Mouse (Mus musculus) bone marrow, adult 2 months (tissue): ENCODE results near the gene Ier5l. TPM values are rescaled to one million over a fixed set of nuclear protein-coding genes. Genes with fewer than 3 reads are reported as not detected.
A peak's percentile ranks its signal among the peaks of the same experiment; 100 is the strongest.

Source experiments
- H3K27ac ChIP-seq: fragments of 200-500 bp; 2 replicates; pipeline ENCODE4 v1.5.1; 2012; ENCODE audit warnings: low read depth, mild to moderate bottlenecking, control low read depth, inconsistent platforms, low read length; ENCODE audit not compliant: control insufficient read depth, poor library complexity, insufficient read depth
- H3K4me1 ChIP-seq: fragments of 200-500 bp; 2 replicates; pipeline ENCODE4 v1.6.1; 2011; ENCODE audit warnings: low read length; ENCODE audit not compliant: control insufficient read depth, insufficient read depth
- H3K4me3 ChIP-seq: fragments of 200-500 bp; replicated peaks from 2 replicates; pipeline ENCODE3; 2011; ENCODE audit warnings: mild to moderate bottlenecking, low read depth, low read length, control low read depth; ENCODE audit not compliant: control insufficient read depth
- CTCF ChIP-seq: fragments of 200-500 bp; IDR thresholded peaks from 2 replicates; pipeline ENCODE4 v1.5.1; 2011; ENCODE audit warnings: low read length, control low read depth; ENCODE audit not compliant: control insufficient read depth, insufficient read depth
- POLR2A ChIP-seq: fragments of 200-500 bp; IDR thresholded peaks from 2 replicates; pipeline ENCODE4 v1.6.1; 2011; ENCODE audit warnings: low read depth, mild to moderate bottlenecking, control low read depth, low read length, borderline replicate concordance; ENCODE audit not compliant: control insufficient read depth
- WGBS: fragments of 180-500 bp; shearing (Covaris S2); methylation state at CpG from one replicate; pipeline ENCODE4 v1.1.7; 2018; 5-methylcytosine and 5-hydroxymethylcytosine counted together
- polyA plus RNA-seq: library from polyadenylated mRNA; stranded (reverse); fragments of >200 nt; gene quantifications from 2 replicates; pipeline ENCODE4 v1.2.4, GENCODE M21; 2011; ENCODE audit warnings: low replicate concordance; ENCODE audit not compliant: missing spikeins, insufficient read depth, insufficient read length

Gene Ier5l
- polyA plus RNA-seq, 1 experiment, result 1.1 TPM

DNA sequence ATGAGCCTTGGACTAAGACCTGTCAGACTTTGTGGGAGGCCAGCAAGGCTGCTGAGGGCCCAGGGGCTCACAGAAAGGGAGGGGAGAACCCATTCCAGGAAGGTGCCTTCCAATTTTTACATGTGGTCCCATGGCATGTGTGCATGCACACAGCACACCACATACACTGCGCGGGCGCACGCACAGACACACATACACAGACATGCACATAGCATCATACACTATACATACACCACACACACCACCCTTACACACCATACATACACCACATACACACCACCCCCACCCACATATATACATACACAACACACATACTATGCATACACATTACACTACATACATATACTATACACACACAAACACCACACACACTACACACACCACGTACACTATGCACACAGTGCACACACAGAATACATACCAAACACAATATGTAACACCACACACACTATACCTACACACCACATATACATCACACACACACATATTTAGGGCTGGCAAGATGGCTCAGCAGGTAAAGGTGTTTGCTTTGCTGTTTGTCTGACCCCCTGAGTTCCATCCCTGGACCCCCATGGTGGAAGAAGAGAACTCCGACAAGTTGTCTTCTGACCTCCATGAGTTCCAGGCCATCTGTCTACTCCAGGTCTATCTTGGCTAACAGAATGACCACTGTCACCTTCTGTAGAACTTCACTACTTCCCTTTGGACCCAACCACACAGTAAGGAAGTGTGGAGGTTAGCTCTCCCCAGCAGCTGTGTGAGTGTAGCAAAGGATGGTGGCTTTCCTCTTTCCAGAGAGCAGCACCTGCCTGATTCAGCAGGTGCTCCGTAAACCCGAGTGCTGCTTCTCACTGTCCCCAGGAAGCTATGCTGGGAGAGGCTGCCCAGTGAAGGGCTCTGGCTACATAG lies 21.2 kb upstream of the Ier5l start:
- no peaks in the 10 kb centered on the region; the same call in 1 of the 2 replicates for H3K4me1 ChIP-seq
- 76% methylated on average over 8 of the region's 8 CpGs for WGBS
- TF ChIP-seq POLR2A, result no peak
- no peak for TF ChIP-seq CTCF
- H3K27ac ChIP-seq, result no peak overlapping the region
- H3K4me3 ChIP-seq, result no peak overlapping the region

DNA sequence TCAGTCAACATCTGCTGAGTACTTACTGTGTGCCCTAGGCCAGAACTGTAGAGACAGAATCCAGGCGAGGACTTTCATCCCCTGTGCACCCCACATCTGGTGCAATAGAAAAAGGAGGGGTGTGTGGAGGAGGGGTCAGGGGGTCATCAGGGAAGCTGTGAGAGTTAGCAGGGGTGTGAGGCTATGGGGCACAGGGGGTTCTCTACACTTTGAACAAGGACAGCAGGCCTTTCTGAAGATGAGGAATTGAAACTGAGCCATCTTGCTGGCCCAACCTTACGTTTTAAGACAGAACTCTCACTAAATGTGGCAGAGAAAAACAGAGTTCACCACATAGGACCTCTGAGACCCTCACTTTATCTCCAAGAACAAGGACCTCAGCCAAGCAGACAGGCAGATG lies 16.4 kb upstream of the Ier5l start:
- H3K27ac ChIP-seq, result no peak overlapping the region
- H3K4me3 ChIP-seq, result no peak overlapping the region
- TF ChIP-seq POLR2A, result no peak
- WGBS, result 57% methylated on average over 2 of the region's 2 CpGs
- no peaks in the 10 kb centered on the region; the same call in 1 of the 2 replicates for H3K4me1 ChIP-seq

DNA sequence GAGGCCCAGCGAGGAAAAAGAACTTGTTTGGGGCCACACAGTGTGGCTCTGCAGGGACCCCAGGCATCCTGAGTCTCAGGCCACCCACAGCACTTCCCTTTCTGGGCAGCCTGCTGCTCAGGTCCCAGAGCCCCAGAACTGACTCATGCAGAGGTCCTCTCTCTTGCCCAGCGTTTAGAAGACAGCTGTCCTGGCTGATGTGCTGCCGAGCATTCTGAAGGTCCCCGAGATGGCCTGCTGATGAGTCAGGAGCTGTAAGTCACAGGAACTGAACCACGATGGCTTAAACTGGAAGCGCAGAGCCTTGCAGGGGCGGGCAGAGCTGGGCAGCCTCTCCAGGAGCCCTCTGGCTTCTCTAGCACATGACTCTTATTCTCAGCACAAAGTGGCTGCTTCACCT lies 13.6 kb upstream of the Ier5l start:
- 6% methylated on average over 7 of the region's 7 CpGs for WGBS
- Histone ChIP-seq H3K27ac (no peak overlapping the region), H3K4me1 (no peaks in the 10 kb centered on the region; the same call in 1 of the 2 replicates), H3K4me3 (no peak overlapping the region)
- TF ChIP-seq POLR2A, result no peak
- TF ChIP-seq CTCF, result no peak

DNA sequence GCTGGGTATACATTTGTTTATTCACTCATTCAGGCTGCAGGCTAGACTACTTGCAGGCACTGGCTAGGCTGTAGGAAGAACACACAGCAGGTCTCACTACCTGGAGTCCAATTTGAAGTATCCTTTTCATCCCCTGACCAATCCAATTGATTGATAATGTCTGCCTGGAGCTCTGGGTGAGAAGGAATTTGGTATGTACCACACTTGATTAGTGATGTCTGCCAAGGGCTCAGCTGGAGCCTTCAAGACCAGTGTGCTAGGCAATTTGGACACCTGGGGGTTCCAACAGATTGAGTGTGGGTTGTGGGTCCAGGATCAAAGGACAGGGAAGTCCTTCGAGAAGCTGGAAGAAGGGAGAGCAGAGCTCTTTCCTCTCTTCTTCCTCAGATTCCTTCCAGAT lies 4.5 kb upstream of the Ier5l start:
- TF ChIP-seq CTCF (no peak), POLR2A (no peak)
- Histone ChIP-seq H3K4me1 (no peaks in the 10 kb centered on the region), H3K4me3 (no peak overlapping the region), H3K27ac (no peak overlapping the region)
- WGBS, result 70% methylated on average over 1 of the region's 1 CpGs

DNA sequence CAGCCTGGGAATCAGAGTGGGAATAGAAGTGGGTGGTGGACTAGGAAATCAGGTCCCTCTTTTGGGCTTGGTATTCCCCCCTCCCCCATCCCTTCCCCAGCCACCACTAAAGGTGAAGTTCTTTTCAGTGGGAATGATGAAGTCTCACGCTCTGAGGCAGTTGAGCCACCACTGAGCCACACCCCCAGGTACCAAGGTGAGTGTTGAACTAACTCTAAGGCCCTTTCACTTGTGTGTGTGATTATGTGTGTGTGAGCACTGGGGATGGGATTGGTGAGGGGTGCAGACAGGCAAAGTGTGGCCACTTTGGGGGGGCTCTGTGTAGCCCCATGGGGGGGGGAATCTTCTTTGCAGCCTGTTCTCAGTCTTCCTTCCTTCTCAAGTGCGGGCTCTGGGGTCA lies 2.2 kb upstream of the Ier5l start:
- WGBS, result 73% methylated on average over 2 of the region's 2 CpGs
- no peak overlapping the region for H3K4me3 ChIP-seq
- H3K27ac ChIP-seq, result no peak overlapping the region
- no peak for TF ChIP-seq CTCF
- no peak for TF ChIP-seq POLR2A
- no peaks in the 10 kb centered on the region for H3K4me1 ChIP-seq

DNA sequence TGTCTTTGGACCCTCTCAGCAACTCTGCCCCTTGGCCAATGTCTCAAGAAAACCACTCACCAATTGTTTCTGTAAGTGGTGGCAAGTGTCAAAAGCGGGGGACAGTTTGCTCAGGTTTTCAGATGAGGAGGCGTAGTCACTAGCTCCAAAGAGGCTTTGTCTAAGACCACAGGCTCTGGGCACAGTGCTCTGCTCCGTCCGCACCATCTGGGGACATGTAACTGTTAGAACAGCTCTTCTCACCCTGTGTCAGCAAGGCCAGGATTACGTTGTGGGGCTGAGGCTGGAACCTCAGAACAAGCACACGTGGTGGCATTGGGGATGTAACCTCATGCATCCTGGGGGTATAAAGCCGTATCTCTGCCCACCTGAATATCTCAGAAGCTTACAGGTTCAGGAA lies 1.4 kb upstream of the Ier5l start:
- WGBS, result 80% methylated on average over 7 of the region's 7 CpGs
- H3K27ac ChIP-seq, result no peak overlapping the region
- H3K4me1 ChIP-seq, result no peaks in the 10 kb centered on the region
- TF ChIP-seq CTCF, result no peak
- no peak for TF ChIP-seq POLR2A
- no peak overlapping the region for H3K4me3 ChIP-seq

DNA sequence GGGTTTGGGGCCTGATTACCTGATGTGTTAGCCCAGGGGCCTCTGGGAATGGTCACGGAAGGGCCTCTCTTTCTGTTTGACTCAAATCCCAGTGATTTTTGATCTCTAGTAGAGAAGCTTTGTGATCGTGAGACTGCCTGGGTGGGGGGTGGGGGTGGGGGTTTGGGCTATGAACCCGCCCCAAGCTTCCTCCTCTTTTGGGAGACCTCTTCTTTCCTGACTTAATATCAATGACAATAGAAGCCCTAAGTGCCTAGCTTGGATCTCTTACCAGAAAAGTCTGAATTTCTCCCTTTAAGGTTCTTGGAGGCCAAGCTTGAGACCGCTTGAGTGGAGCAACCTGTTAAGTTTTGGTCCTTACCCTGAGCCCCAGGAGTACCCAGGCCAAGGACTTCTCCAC lies 757 bp upstream of the Ier5l start:
- WGBS, result 62% methylated on average over 4 of the region's 4 CpGs
- H3K27ac ChIP-seq, result no peak overlapping the region
- no peaks in the 10 kb centered on the region for H3K4me1 ChIP-seq
- no peak overlapping the region for H3K4me3 ChIP-seq
- TF ChIP-seq POLR2A, result no peak
- TF ChIP-seq CTCF, result no peak

DNA sequence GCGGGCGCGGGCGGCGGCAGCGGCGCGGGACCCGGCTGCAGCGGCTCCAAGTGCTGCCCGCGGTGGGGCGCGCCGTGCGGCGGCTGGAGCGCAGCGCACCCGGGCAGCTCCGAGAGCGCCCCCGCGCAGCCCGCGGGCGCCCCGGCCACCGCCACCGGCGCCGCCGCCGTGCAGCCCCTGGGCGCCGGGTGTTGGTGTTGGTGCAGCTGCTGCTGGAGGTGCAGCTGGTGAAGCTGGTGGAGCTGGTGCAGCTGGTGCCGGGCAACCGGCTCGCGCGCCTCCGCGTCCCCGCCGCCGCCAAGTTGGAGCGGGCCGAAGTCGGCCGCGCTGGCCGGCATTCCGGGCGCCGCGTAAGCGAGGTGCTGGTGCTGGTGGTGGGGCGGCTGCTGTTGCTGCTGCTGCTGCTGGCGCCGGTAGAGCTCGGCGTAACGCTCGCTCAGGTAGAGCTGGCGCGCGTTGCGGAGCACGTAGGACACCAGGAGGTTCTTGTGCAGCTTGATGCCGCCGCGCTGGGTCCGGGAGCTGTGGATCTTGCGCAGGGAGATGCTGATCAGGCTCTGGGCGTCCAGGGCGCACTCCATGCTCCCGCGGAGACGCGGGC lies 488 bp downstream of the Ier5l start:
- H3K4me3 ChIP-seq, result peak overlapping the region; percentile 62
- H3K4me1 ChIP-seq, result no peaks in the 10 kb centered on the region
- WGBS, result 1% methylated on average over 68 of the region's 80 CpGs
- TF ChIP-seq POLR2A (no peak), CTCF (no peak)
- H3K27ac ChIP-seq, result peak overlapping the region; percentile 24; the same call in 1 of the 2 replicates
